Mouse (Mus musculus) hematopoietic stem cell, adult 5-6 weeks (primary cell): ENCODE data around the gene Snx9. TPM values are rescaled to one million over a fixed set of nuclear protein-coding genes. Genes with fewer than 3 reads are reported as not detected.
A peak's percentile ranks its signal among the peaks of the same experiment; 100 is the strongest.

Experiments used
- ATAC-seq, 2 experiments: fragments of 125-278 bp in 1 of 2; replicated peaks in 1 of 2; 2 replicates each; pipeline ENCODE4 v1.8.0; 2016 to 2017; ENCODE audit warnings: inconsistent platforms in 2 of 2, mild to moderate bottlenecking in 2 of 2, moderate number of reproducible peaks in 2 of 2, low read depth in 1 of 2, moderate TSS enrichment in 1 of 2; ENCODE audit not compliant: low FRiP score in 2 of 2, poor library complexity in 2 of 2, severe bottlenecking in 2 of 2, insufficient read depth in 1 of 2, low TSS enrichment in 1 of 2
- total RNA-seq: library from RNA; stranded (forward); fragments of 172-1452, 232-1000 nt; gene quantifications from 2 replicates; pipeline ENCODE4 v1.2.3, GENCODE M21; 2017

Gene Snx9
- total RNA-seq, 1 experiment from 2014 or later: 28.8 TPM

GRCm38 (mm10) chr17:5804370-5805150, 36.6 kb upstream of the Snx9 start:
- ATAC-seq: peak; percentile 77 to 81

GRCm38 (mm10) chr17:5805151-5805834, 35.8 kb upstream of the Snx9 start:
- ATAC-seq: no peak

GRCm38 (mm10) chr17:5805935-5806334, 35.2 kb upstream of the Snx9 start:
- ATAC-seq: no peak

GRCm38 (mm10) chr17:5806823-5807222, 34.3 kb upstream of the Snx9 start:
- ATAC-seq: no peak

GRCm38 (mm10) chr17:5807847-5808386, 33.2 kb upstream of the Snx9 start:
- peak in 1 of 2 experiments; percentile 46; a peak in 2 of 4 replicates for ATAC-seq

GRCm38 (mm10) chr17:5813863-5814640, 27.1 kb upstream of the Snx9 start:
- peak in 1 of 2 experiments; percentile 32; a peak in 2 of 4 replicates for ATAC-seq

GRCm38 (mm10) chr17:5814641-5814920, 26.5 kb upstream of the Snx9 start:
- ATAC-seq: no peak

- no peak for ATAC-seq
Measured at GRCm38 (mm10) chr17:5817871-5818270, 23.3 kb upstream of the Snx9 start.

- no peak for ATAC-seq
Measured at GRCm38 (mm10) chr17:5819105-5819504, 22.0 kb upstream of the Snx9 start.

GRCm38 (mm10) chr17:5819799-5820201, 21.3 kb upstream of the Snx9 start:
- ATAC-seq: no peak

- no peak for ATAC-seq
Measured at GRCm38 (mm10) chr17:5822541-5822940, 18.6 kb upstream of the Snx9 start.

- no peak for ATAC-seq
Measured at GRCm38 (mm10) chr17:5823032-5823431, 18.1 kb upstream of the Snx9 start.

- ATAC-seq: no peak
Measured at GRCm38 (mm10) chr17:5827836-5828582, 13.1 kb upstream of the Snx9 start.

GRCm38 (mm10) chr17:5828583-5828836, 12.6 kb upstream of the Snx9 start:
- no peak for ATAC-seq

- ATAC-seq: no peak
Measured at GRCm38 (mm10) chr17:5828944-5829343, 12.2 kb upstream of the Snx9 start.

GRCm38 (mm10) chr17:5829930-5830329, 11.2 kb upstream of the Snx9 start:
- ATAC-seq: peak; percentile 91 to 93

GRCm38 (mm10) chr17:5830382-5830781, 10.7 kb upstream of the Snx9 start:
- peak in 1 of 2 experiments; percentile 1; a peak in 1 of 4 replicates for ATAC-seq
